Mouse (Mus musculus) stomach, postnatal 0 days (tissue): Measurements from ENCODE around the gene Gas6.

Experiments
- CTCF ChIP-seq: IDR thresholded peaks from 2 replicates; pipeline ENCODE4 v1.5.1; 2016; ENCODE audit warnings: antibody characterized with exemption, low read depth, mild to moderate bottlenecking, moderate library complexity
- EP300 ChIP-seq: optimal IDR thresholded peaks from 2 replicates; pipeline ENCODE3; 2016; ENCODE audit warnings: antibody characterized with exemption

GRCm38 (mm10) chr8:13427351-13427750 is 66.9 kb downstream of the Gas6 start:
- no peak for TF ChIP-seq CTCF
- TF ChIP-seq EP300, result no peak
